11 mouse cellular contexts compared by ENCODE assay signal in genomic region chrX:53166901-53167525, GRCm38 (mm10).
DNase-seq lines count a peak whose midpoint lies in the region; ATAC-seq and TF ChIP-seq lines count a peak whose summit lies in the region.
"Had no signal": no experiment of that assay in that cellular context is flagged by ENCODE, and none has a peak within 500 bp of the region (broad histone marks: within the 10 kb centered on the region; RNA-seq: fewer than 3 reads in every experiment).

No protein-coding gene starts in this region.

- no peaks in the 10 kb centered on the region for H3K27me3 ChIP-seq in hindbrain, embryonic 16.5 days (replicated peaks; ENCODE audit: control insufficient read depth, insufficient read depth, low read length)
- H3K27me3 ChIP-seq in hindbrain, embryonic 11.5 days (ENCODE audit: control insufficient read depth, insufficient read depth, low read length): no peaks in the 10 kb centered on the region
- peaks cover 36% of the 10 kb centered on the region; the same call in 1 of the 2 replicates for H3K27me3 ChIP-seq in limb, embryonic 10.5 days (ENCODE audit: low read depth, poor library complexity, severe bottlenecking)
- H3K27me3 ChIP-seq in forebrain, embryonic 16.5 days (replicated peaks; ENCODE audit: control insufficient read depth, insufficient read depth, low read length): no peaks in the 10 kb centered on the region
- H3K27me3 ChIP-seq: CH12.LX; embryonic facial prominence, embryonic 12.5 days had no signal

- ATAC-seq in hindbrain, embryonic 16.5 days: no peak
- ATAC-seq in hindbrain, embryonic 11.5 days (ENCODE audit: low FRiP score): no peak
- ATAC-seq in forebrain, embryonic 16.5 days: no peak
- no peak for ATAC-seq in erythroid progenitor cell, adult 5-6 weeks (replicated peaks; ENCODE audit: low FRiP score, poor library complexity, severe bottlenecking)
- ATAC-seq: hindbrain, postnatal 0 days had no signal

- 0 out of 2 replicates have a peak overlapping the region, but pooled peaks have one; percentile 17 for H3K27ac ChIP-seq in hindbrain, embryonic 16.5 days (ENCODE audit: low read depth, low read length)
- no peak overlapping the region for H3K27ac ChIP-seq in hindbrain, embryonic 11.5 days (ENCODE audit: low read depth, low read length)
- H3K27ac ChIP-seq in embryonic fibroblast, embryonic 13.5 days (ENCODE audit: insufficient read depth, low read length): peak overlapping the region; percentile 53; the same call in 1 of the 2 replicates
- peak overlapping the region; percentile 76 for H3K27ac ChIP-seq in limb, embryonic 10.5 days
- H3K27ac ChIP-seq in forebrain, embryonic 16.5 days (ENCODE audit: low read length): no peak overlapping the region
- H3K27ac ChIP-seq: embryonic facial prominence, embryonic 12.5 days; hindbrain, postnatal 0 days had no signal

- no peaks in the 10 kb centered on the region for H3K9me3 ChIP-seq in hindbrain, embryonic 16.5 days (ENCODE audit: control insufficient read depth, low read length)
- H3K9me3 ChIP-seq in hindbrain, embryonic 11.5 days (ENCODE audit: control insufficient read depth, low read length): no peaks in the 10 kb centered on the region
- no peaks in the 10 kb centered on the region for H3K9me3 ChIP-seq in limb, embryonic 10.5 days (replicated peaks)
- no peaks in the 10 kb centered on the region for H3K9me3 ChIP-seq in forebrain, embryonic 16.5 days (ENCODE audit: control insufficient read depth, low read length)
- H3K9me3 ChIP-seq: embryonic facial prominence, embryonic 12.5 days had no signal

- 55% methylated on average over 4 of the region's 4 CpGs for WGBS in hindbrain, embryonic 16.5 days
- 65% methylated on average over 4 of the region's 4 CpGs for WGBS in hindbrain, embryonic 11.5 days
- 55% methylated on average over 4 of the region's 4 CpGs for WGBS in limb, embryonic 10.5 days
- WGBS in forebrain, embryonic 16.5 days: 64% methylated on average over 4 of the region's 4 CpGs

- no peak for TF ChIP-seq CTCF in embryonic fibroblast, embryonic 13.5 days (IDR thresholded peaks at IDR 0.05; ENCODE audit: borderline replicate concordance, insufficient read depth, low read length)

- no peaks in the 10 kb centered on the region for H3K4me1 ChIP-seq in hindbrain, embryonic 16.5 days (ENCODE audit: control insufficient read depth, insufficient read depth, low read depth, low read length)
- no peaks in the 10 kb centered on the region for H3K4me1 ChIP-seq in hindbrain, embryonic 11.5 days (replicated peaks; ENCODE audit: control insufficient read depth, insufficient read depth, low read length)
- H3K4me1 ChIP-seq in embryonic fibroblast, embryonic 13.5 days (ENCODE audit: control insufficient read depth, insufficient read depth, low read length): peaks cover 10% of the 10 kb centered on the region
- peaks cover 21% of the 10 kb centered on the region for H3K4me1 ChIP-seq in limb, embryonic 10.5 days
- no peaks in the 10 kb centered on the region for H3K4me1 ChIP-seq in forebrain, embryonic 16.5 days (replicated peaks; ENCODE audit: control insufficient read depth, insufficient read depth, low read length)
- H3K4me1 ChIP-seq: embryonic facial prominence, embryonic 12.5 days had no signal

- no peak overlapping the region for H3K4me2 ChIP-seq in hindbrain, embryonic 16.5 days (ENCODE audit: low read length)
- no peak overlapping the region for H3K4me2 ChIP-seq in hindbrain, embryonic 11.5 days (replicated peaks; ENCODE audit: low read depth, low read length)
- no peak overlapping the region for H3K4me2 ChIP-seq in forebrain, embryonic 16.5 days (ENCODE audit: low read length)
- H3K4me2 ChIP-seq: embryonic facial prominence, embryonic 12.5 days had no signal

- H3K4me3 ChIP-seq in hindbrain, embryonic 16.5 days (ENCODE audit: low read length): no peak overlapping the region
- H3K4me3 ChIP-seq in hindbrain, embryonic 11.5 days (ENCODE audit: low read depth, low read length): no peak overlapping the region
- H3K4me3 ChIP-seq in embryonic fibroblast, embryonic 13.5 days (ENCODE audit: insufficient read depth, low read length): no peak overlapping the region
- no peak overlapping the region for H3K4me3 ChIP-seq in limb, embryonic 10.5 days
- H3K4me3 ChIP-seq in forebrain, embryonic 16.5 days (replicated peaks; ENCODE audit: low read length): no peak overlapping the region
- H3K4me3 ChIP-seq: embryonic facial prominence, embryonic 12.5 days had no signal

- no peak for DNase-seq in hindbrain, embryonic 11.5 days (ENCODE audit: low spot score)
- peak; percentile 77 for DNase-seq in 3T3-L1 (ENCODE audit: low read depth, low spot score)
- no peak for DNase-seq in limb, embryonic 10.5 days (ENCODE audit: low spot score)
- DNase-seq in adrenal gland, adult 2 months: no peak

- no peaks in the 10 kb centered on the region for H3K36me3 ChIP-seq in hindbrain, embryonic 16.5 days (ENCODE audit: control insufficient read depth, insufficient read depth, low read length)
- no peaks in the 10 kb centered on the region for H3K36me3 ChIP-seq in hindbrain, embryonic 11.5 days (ENCODE audit: control insufficient read depth, insufficient read depth, low read length)
- H3K36me3 ChIP-seq in limb, embryonic 10.5 days: no peaks in the 10 kb centered on the region
- no peaks in the 10 kb centered on the region for H3K36me3 ChIP-seq in forebrain, embryonic 16.5 days (ENCODE audit: control insufficient read depth, insufficient read depth)
- H3K36me3 ChIP-seq: embryonic facial prominence, embryonic 12.5 days had no signal

- TF ChIP-seq POLR2A in embryonic fibroblast, embryonic 13.5 days (IDR thresholded peaks at IDR 0.05; ENCODE audit: low read depth, low read length): no peak

- no peak overlapping the region; the same call in 1 of the 2 replicates for H3K9ac ChIP-seq in hindbrain, embryonic 16.5 days (ENCODE audit: low read depth, low read length)
- H3K9ac ChIP-seq in hindbrain, embryonic 11.5 days (ENCODE audit: low read depth, low read length): no peak overlapping the region
- H3K9ac ChIP-seq in forebrain, embryonic 16.5 days (replicated peaks; ENCODE audit: low read depth, low read length): no peak overlapping the region
- H3K9ac ChIP-seq: embryonic facial prominence, embryonic 12.5 days had no signal

Comparison
In these comparisons a context has a peak if more than half of its experiments do, and no peak if none do; other contexts are left out.
1. H3K27ac ChIP-seq: peak in hindbrain, embryonic 16.5 days (single experiment), embryonic fibroblast, embryonic 13.5 days (single experiment) and limb, embryonic 10.5 days (single experiment); none in hindbrain, embryonic 11.5 days (single experiment) and forebrain, embryonic 16.5 days (single experiment).